Mouse (Mus musculus) G1E (cell line): ENCODE results near the gene Ptprn. TPM values are rescaled to one million over a fixed set of nuclear protein-coding genes. Genes with fewer than 3 reads are reported as not detected.
A peak's percentile ranks its signal among the peaks of the same experiment; 100 is the strongest.

Experiments
- ATAC-seq: 2 replicates; pipeline ENCODE4 v1.8.0; 2016; ENCODE audit warnings: mild to moderate bottlenecking; ENCODE audit not compliant: insufficient number of reproducible peaks, poor library complexity, low FRiP score, severe bottlenecking; ENCODE audit errors: extremely low read depth
- DNase-seq: peaks from one replicate; pipeline ENCODE4 v3.0.0; 2012; ENCODE audit warnings: low spot score
- H3K27me3 ChIP-seq: 2 replicates; pipeline ENCODE4 v1.6.1; 2012; ENCODE audit warnings: mild to moderate bottlenecking, low read length, inconsistent platforms; ENCODE audit not compliant: insufficient read depth
- H3K36me3 ChIP-seq: replicated peaks from 2 replicates; pipeline ENCODE3; 2012; ENCODE audit warnings: mild to moderate bottlenecking, inconsistent platforms
- H3K4me1 ChIP-seq: 2 replicates; pipeline ENCODE4 v1.6.1; 2012; ENCODE audit warnings: low read depth, low read length, inconsistent platforms, mixed read lengths; ENCODE audit not compliant: insufficient read depth
- H3K4me3 ChIP-seq: 2 replicates; pipeline ENCODE4 v1.5.1; 2012; ENCODE audit warnings: low read depth, mild to moderate bottlenecking, inconsistent platforms, low read length, moderate library complexity, mixed read lengths
- H3K9me3 ChIP-seq: replicated peaks from 2 replicates; pipeline ENCODE4 v1.6.1; 2012; ENCODE audit warnings: inconsistent platforms
- CTCF ChIP-seq: IDR thresholded peaks from 2 replicates; pipeline ENCODE4 v1.5.1; 2012; ENCODE audit warnings: low read depth, low read length, inconsistent platforms, mixed read lengths
- GATA1 ChIP-seq: IDR thresholded peaks from 2 replicates; pipeline ENCODE4 v1.6.1; 2012; ENCODE audit warnings: borderline replicate concordance, low read length, inconsistent platforms, mixed read lengths
- GATA2 ChIP-seq: IDR thresholded peaks from 2 replicates; pipeline ENCODE4 v1.6.1; 2012; ENCODE audit warnings: low read depth, low read length, inconsistent platforms, borderline replicate concordance
- POLR2AphosphoS5 ChIP-seq: IDR thresholded peaks from 2 replicates; pipeline ENCODE4 v1.6.1; 2012; ENCODE audit warnings: low read depth, low read length, inconsistent platforms; ENCODE audit not compliant: insufficient replicate concordance
- TAL1 ChIP-seq: conservative IDR thresholded peaks from 2 replicates; pipeline ENCODE4 v1.6.1; 2012; ENCODE audit warnings: low read depth, low read length, inconsistent platforms, mixed read lengths
- polyA plus RNA-seq: library from polyadenylated mRNA; stranded (reverse); fragments of >175 nt; gene quantifications from 2 replicates; pipeline ENCODE4 v1.2.3, GENCODE M21; 2012
- total RNA-seq, 2 experiments: library from RNA; stranded (forward) in 1 of 2; stranded (reverse) in 1 of 2; fragments of 200-1000 nt in 1 of 2; fragments of >200 nt in 1 of 2; fragmentation: Nextera tagmentation in 1 of 2; gene quantifications; 2 replicates each; pipeline ENCODE4 v1.2.3; 2014 to 2017

The Ptprn gene
- total and polyA plus RNA-seq, 3 experiments = 0.03 to 0.11 TPM; not detected in 1

DNA sequence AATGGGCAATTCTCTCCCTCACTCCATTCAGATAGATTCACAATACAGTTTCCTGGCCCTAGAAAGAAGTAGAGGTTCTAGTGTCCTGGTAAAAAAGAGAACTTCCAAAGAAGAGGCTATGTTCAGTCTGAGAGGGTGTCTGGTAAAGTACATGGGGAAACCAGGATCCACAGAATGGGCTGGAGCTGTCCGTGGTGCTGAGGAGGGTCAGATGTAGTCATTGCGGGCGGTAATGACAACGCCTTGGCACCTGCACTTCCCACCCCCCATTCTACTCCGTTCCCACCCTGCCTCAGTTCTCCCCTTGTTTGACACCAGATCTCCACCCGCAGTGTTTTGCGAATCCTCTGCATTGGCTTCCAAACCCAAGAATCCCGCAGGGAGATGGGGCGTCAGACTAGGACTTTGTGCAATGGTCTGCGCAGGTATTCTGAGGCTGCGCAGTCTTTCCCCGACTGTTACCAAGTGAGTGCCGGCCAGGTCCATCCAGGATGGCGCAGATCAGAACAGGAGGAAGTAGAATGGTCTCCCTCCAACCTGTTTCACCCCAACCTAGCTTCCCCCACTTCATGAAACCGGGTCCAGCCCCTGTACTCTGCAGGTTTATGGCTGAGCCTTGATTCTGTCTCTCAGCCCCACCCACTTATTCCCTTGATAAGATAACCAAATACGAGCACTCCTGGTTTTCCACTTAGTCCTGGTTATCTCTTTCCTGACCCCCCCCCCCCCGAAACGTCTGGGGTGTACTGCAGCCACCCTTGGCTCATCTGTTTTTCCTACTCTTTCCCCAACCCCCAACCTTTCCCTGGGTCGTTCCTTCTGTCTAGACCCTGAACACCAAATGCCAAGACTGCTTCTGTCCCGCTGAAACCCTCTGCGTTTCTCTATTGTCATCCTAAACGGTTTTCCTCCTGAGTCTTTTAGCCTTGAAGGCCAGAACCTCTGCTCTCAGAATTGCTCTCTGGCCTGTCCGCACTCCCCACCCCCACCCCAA lies 13.2 kb upstream of the Ptprn start:
- Histone ChIP-seq H3K36me3 (no peaks in the 10 kb centered on the region), H3K9me3 (peaks cover 3% of the 10 kb centered on the region; the same call in 1 of the 2 replicates), H3K4me1 (no peaks in the 10 kb centered on the region), H3K4me3 (no peak overlapping the region), H3K27me3 (peaks cover 8% of the 10 kb centered on the region; the same call in 1 of the 2 replicates)
- ATAC-seq = no peak
- TF ChIP-seq TAL1 (no peak), CTCF (no peak), GATA2 (no peak), GATA1 (no peak), POLR2AphosphoS5 (no peak)
- peak; percentile 54 for DNase-seq

DNA sequence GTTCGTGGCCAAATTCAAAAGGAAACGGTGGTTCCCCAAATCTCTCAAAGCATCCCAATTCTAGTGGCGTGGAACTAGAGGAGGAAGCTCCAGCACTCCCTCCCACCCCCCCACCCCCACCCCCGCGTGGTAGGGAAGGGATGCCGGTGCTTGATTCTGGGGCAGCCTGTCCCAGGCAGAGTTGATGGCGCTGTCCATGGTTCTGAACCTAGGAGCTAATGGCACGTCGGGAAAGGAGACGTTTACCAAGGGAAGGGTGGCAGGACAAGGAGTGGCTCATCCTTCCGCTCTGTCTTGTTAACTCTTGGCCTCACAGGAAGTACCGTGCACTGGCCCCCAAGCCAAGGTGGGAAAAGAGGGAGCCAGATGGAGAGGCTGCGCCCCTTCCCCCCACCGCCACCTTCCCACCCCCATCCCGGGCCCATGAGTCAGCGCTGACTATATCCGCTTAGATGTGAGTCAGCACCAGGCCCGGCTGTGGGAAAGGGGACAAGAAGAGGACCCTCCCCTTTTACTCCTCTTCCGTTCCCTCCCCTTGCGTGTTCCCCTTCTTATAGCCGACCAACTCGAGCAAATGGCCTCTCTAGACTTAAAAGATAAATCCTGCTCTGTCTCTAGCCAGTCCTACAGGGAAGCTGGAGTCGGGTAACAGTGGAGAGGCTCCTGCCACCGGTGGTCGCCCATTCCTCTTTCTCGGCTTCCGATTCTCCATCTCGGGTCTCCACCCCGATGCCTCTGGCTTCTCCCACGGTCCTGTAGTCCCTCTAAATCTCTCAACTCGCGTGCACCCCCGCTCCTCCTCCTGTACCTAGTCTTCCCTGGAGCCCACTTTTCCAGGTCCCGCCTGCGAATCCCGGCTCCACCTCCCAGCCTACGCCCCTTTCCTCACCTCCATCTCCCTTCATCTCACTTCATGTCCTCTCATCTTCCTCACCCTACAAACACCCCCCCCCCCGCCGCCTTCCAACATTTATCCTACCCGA lies 1.0 kb downstream of the Ptprn start:
- TF ChIP-seq GATA1 (no peak), CTCF (no peak), GATA2 (no peak), TAL1 (no peak), POLR2AphosphoS5 (no peak)
- peaks cover 15% of the 10 kb centered on the region for H3K27me3 ChIP-seq
- H3K36me3 ChIP-seq = no peaks in the 10 kb centered on the region
- H3K4me3 ChIP-seq = no peak overlapping the region
- DNase-seq = peak; percentile 83
- no peak for ATAC-seq
- no peaks in the 10 kb centered on the region for H3K9me3 ChIP-seq
- peaks cover 3% of the 10 kb centered on the region; the same call in 1 of the 2 replicates for H3K4me1 ChIP-seq

DNA sequence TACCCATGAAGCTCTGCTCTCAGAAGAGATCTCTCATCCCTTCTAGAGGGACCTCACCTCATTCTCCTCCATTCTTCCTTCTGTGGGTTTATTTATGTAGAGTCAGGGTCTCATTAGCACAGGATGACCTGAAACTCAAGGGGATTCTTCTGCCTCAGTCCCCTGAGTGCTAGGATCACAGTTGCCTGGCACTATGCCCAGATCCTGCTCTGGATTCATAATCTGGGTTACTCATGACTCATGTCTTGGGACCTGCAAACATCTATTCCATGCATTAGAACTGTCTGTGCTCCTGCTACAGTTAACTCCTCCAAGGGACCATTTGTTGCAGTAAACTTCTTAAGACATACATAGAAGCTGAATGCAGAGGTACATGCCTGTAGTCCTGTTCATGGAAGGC lies 3.0 kb downstream of the Ptprn start:
- peaks cover 3% of the 10 kb centered on the region; the same call in 1 of the 2 replicates for H3K4me1 ChIP-seq
- TF ChIP-seq TAL1 (no peak), GATA2 (no peak), GATA1 (no peak), POLR2AphosphoS5 (no peak), CTCF (no peak)
- ATAC-seq = no peak
- no peaks in the 10 kb centered on the region for H3K36me3 ChIP-seq
- no peak for DNase-seq
- no peaks in the 10 kb centered on the region for H3K9me3 ChIP-seq
- no peak overlapping the region for H3K4me3 ChIP-seq
- peaks cover 23% of the 10 kb centered on the region for H3K27me3 ChIP-seq

DNA sequence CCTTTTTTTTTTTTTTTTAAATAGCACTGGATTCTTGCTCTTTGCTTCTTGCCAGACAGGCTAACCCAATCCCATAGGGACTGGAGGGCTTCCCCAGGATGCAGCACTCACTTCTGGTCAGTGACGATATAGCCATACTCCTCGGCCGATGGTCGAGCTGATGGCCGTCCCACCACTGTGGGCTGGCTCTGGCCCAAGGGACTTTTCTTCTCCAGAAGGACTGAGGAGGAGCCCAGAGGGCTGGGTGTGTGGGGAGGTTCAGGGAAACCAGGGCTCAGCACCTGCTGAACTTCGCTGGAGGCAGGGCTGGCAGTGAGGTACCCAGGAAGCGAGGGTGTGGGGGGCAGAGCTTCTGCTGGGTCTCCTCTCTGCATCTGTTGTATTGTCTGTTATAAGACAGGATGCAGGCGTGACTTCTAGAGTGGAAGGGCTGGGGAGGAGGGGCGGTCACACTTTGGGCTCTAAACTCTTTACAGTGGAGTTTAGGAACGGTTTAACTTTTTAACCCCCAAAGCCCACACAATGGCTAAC lies 8.7 kb downstream of the Ptprn start:
- DNase-seq = no peak
- H3K9me3 ChIP-seq = no peaks in the 10 kb centered on the region
- H3K4me1 ChIP-seq = peaks cover 46% of the 10 kb centered on the region
- no peaks in the 10 kb centered on the region for H3K36me3 ChIP-seq
- no peak for ATAC-seq
- peaks cover 14% of the 10 kb centered on the region; the same call in 1 of the 2 replicates for H3K27me3 ChIP-seq
- TF ChIP-seq POLR2AphosphoS5 = no peak
- TF ChIP-seq GATA2 = no peak
- TF ChIP-seq GATA1 = no peak
- no peak for TF ChIP-seq TAL1
- TF ChIP-seq CTCF = no peak
- no peak overlapping the region for H3K4me3 ChIP-seq

DNA sequence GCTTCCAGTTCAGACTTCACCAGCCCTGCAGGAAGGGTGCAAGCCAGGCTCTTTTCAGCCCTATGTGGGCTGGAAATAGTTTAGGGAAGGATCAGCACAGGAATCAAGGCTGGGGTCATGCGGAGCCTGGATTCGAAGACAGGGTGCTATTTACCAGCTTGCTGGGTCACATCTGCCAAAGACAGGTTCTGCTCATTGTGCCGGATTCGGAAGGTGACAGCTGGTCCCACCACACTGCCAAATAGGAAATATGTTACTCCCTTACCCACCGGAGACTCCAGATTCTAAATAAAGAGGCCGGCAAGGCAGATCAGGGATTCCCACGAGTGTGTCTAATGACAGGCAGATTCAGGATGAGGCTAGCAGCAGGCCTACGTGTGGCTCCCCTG lies 9.7 kb downstream of the Ptprn start:
- Histone ChIP-seq H3K4me1 (peaks cover 49% of the 10 kb centered on the region), H3K36me3 (no peaks in the 10 kb centered on the region), H3K9me3 (no peaks in the 10 kb centered on the region), H3K4me3 (no peak overlapping the region), H3K27me3 (peaks cover 14% of the 10 kb centered on the region; the same call in 1 of the 2 replicates)
- no peak for ATAC-seq
- no peak for TF ChIP-seq TAL1
- TF ChIP-seq CTCF = no peak
- TF ChIP-seq POLR2AphosphoS5 = no peak
- TF ChIP-seq GATA1 = no peak
- TF ChIP-seq GATA2 = no peak
- DNase-seq = no peak
